Mouse (Mus musculus): ENCODE results near the gene BC107364. TPM values are rescaled to one million over a fixed set of nuclear protein-coding genes. Genes with fewer than 3 reads are reported as not detected.
"Not testable (repeated sequence)": the region's sequence is repeated elsewhere in the genome, so short reads cannot be mapped to it uniquely, and the experiment has no call there.

Gene BC107364
- total RNA-seq, 2 experiments from 2014 or later: not detected

GRCm38 (mm10) chr3:96405541-96406503, 46.3 kb downstream of the BC107364 start:
- intact Hi-C loops (cut with DNase I): no loop called here

GRCm38 (mm10) chr3:96405004-96405403, 47.1 kb downstream of the BC107364 start:
- TF ChIP-seq CTCF (IDR thresholded peaks at IDR 0.05): no peak
- Histone ChIP-seq H3K27ac (no peak overlapping the region), H3K4me3 (no peak overlapping the region)
- DNase-seq: no peak
- intact Hi-C loops (cut with DNase I): no loop called here

More at GRCm38 (mm10) chr3:96405541-96406503, 46.3 kb downstream of the BC107364 start:
- no peak overlapping the region for H3K4me3 ChIP-seq
- no peak overlapping the region for H3K27ac ChIP-seq
- no peak for TF ChIP-seq CTCF (IDR thresholded peaks at IDR 0.05)
- DNase-seq: no peak

GRCm38 (mm10) chr3:96404450-96404849, 47.7 kb downstream of the BC107364 start:
- intact Hi-C loops (cut with DNase I): no loop called here

GRCm38 (mm10) chr3:96403016-96403415, 49.1 kb downstream of the BC107364 start:
- TF ChIP-seq CTCF (IDR thresholded peaks at IDR 0.05): no peak; the same call in 1 of the 2 replicates
- intact Hi-C loops (cut with DNase I): no loop called here
- H3K27ac ChIP-seq: no peak overlapping the region
- no peak overlapping the region for H3K4me3 ChIP-seq
- no peak for DNase-seq

More at GRCm38 (mm10) chr3:96404450-96404849, 47.7 kb downstream of the BC107364 start:
- Histone ChIP-seq H3K4me3 (no peak overlapping the region), H3K27ac (no peak overlapping the region)
- no peak for TF ChIP-seq CTCF (IDR thresholded peaks at IDR 0.05)
- no peak for DNase-seq

GRCm38 (mm10) chr3:96401832-96402501, 50.1 kb downstream of the BC107364 start:
- no peak; the same call in 1 of the 2 replicates for TF ChIP-seq CTCF (IDR thresholded peaks at IDR 0.05)
- peak; percentile 27 for DNase-seq
- Histone ChIP-seq H3K4me3 (peak overlapping the region; percentile 33), H3K27ac (no peak overlapping the region)
- intact Hi-C loops (cut with DNase I): no loop called here

- H3K4me3 ChIP-seq: peak overlapping the region; percentile 33
These were observed 50.7 kb downstream of the BC107364 start for GRCm38 (mm10) chr3:96401474-96401831.

GRCm38 (mm10) chr3:96398911-96399310, 53.2 kb downstream of the BC107364 start:
- TF ChIP-seq CTCF (IDR thresholded peaks at IDR 0.05): no peak
- intact Hi-C loops (cut with DNase I): no loop called here
- Histone ChIP-seq H3K27ac (no peak overlapping the region), H3K4me3 (no peak overlapping the region)
- no peak for DNase-seq

More at GRCm38 (mm10) chr3:96401474-96401831, 50.7 kb downstream of the BC107364 start:
- intact Hi-C loops (cut with DNase I): no loop called here
- H3K27ac ChIP-seq: no peak overlapping the region
- DNase-seq: no peak
- TF ChIP-seq CTCF (IDR thresholded peaks at IDR 0.05): no peak

GRCm38 (mm10) chr3:96396857-96397256, 55.2 kb downstream of the BC107364 start:
- no peak for TF ChIP-seq CTCF (IDR thresholded peaks at IDR 0.05)
- no peak overlapping the region for H3K27ac ChIP-seq
- intact Hi-C loops (cut with DNase I): no loop called here
- H3K4me3 ChIP-seq: no peak overlapping the region
- DNase-seq: no peak

- intact Hi-C loops (cut with DNase I); DNase-seq; H3K4me3 ChIP-seq: not testable (repeated sequence)
These were observed 64.9 kb downstream of the BC107364 start for GRCm38 (mm10) chr3:96387202-96387601.

More at GRCm38 (mm10) chr3:96387202-96387601, 64.9 kb downstream of the BC107364 start:
- H3K27ac ChIP-seq: not testable (repeated sequence)

Other genes starting within 250 kb of the BC107364 start
- 10 to 100 TPM; 24.5 to 29.3 TPM for gene Bola1, start 232.6 kb downstream of the BC107364 start, total RNA-seq (2021)
- 1 to 10 TPM in 1 of 2 experiments, under 1 TPM in 1; 0.87 to 1.2 TPM for gene Hist2h2ab, start 232.4 kb downstream of the BC107364 start, total RNA-seq (2021)
- gene Hist2h2ac, start 231.4 kb downstream of the BC107364 start, total RNA-seq (2021): 10 to 100 TPM in 1 of 2 experiments, 1 to 10 TPM in 1; 8.4 to 10.2 TPM
- gene Hist2h2be, start 231.2 kb downstream of the BC107364 start, total RNA-seq (2021): 1 to 10 TPM; 5.2 to 6.1 TPM
- gene Hist2h3c2, start 213.2 kb downstream of the BC107364 start, total RNA-seq (2021): 1 to 10 TPM; 5.4 to 5.6 TPM
- 100 to 1,000 TPM; 172 to 190 TPM for gene Hist2h2aa2, start 212.0 kb downstream of the BC107364 start, total RNA-seq (2021)
- gene Hist2h2aa1, start 206.8 kb downstream of the BC107364 start, total RNA-seq (2021): 1 to 10 TPM in 1 of 2 experiments, not detected in 1; 2.7 TPM
- gene Hist2h3c1, start 205.6 kb downstream of the BC107364 start, total RNA-seq (2021): not detected
- 1 to 10 TPM; 5.7 to 6.6 TPM for gene Hist2h4, start 189.0 kb downstream of the BC107364 start, total RNA-seq (2021)
- gene Hist2h3b, start 183.7 kb downstream of the BC107364 start, total RNA-seq (2021): 10 to 100 TPM in 1 of 2 experiments, 1 to 10 TPM in 1; 7.7 to 11.5 TPM
- 10 to 100 TPM; 18.6 to 24.8 TPM for gene Hist2h2bb, start 182.6 kb downstream of the BC107364 start, total RNA-seq (2021)
- under 1 TPM in 1 of 2 experiments, not detected in 1; 0.20 TPM for gene Fcgr1, start 158.3 kb downstream of the BC107364 start, total RNA-seq (2021)
- 100 to 1,000 TPM; 590 to 675 TPM for gene Hfe2, start 72.9 kb upstream of the BC107364 start, total RNA-seq (2021)
- 100 to 1,000 TPM; 541 to 557 TPM for gene Txnip, start 105.7 kb upstream of the BC107364 start, total RNA-seq (2021)
- 1 to 10 TPM in 1 of 2 experiments, not detected in 1; 1.1 TPM for gene Gm16253, start 124.7 kb upstream of the BC107364 start, total RNA-seq (2021)
- 10 to 100 TPM; 44.5 to 48.3 TPM for gene Polr3gl, start 141.9 kb upstream of the BC107364 start, total RNA-seq (2021)
- under 1 TPM; 0.41 to 0.92 TPM for gene Ankrd34a, start 144.3 kb upstream of the BC107364 start, total RNA-seq (2021)
- gene Lix1l, start 148.8 kb upstream of the BC107364 start, total RNA-seq (2021): 1 to 10 TPM; 4.9 to 8.4 TPM
- gene Rbm8a, start 177.6 kb upstream of the BC107364 start, total RNA-seq (2021): 10 to 100 TPM; 23.3 to 29.2 TPM
- 10 to 100 TPM; 22.6 to 24.2 TPM for gene Pex11b, start 183.1 kb upstream of the BC107364 start, total RNA-seq (2021)
- under 1 TPM; 0.14 to 0.15 TPM for gene Gm42957, start 183.2 kb upstream of the BC107364 start, total RNA-seq (2021)
- 1 to 10 TPM in 1 of 2 experiments, under 1 TPM in 1; 0.74 to 1.4 TPM for gene Itga10, start 193.3 kb upstream of the BC107364 start, total RNA-seq (2021)
- under 1 TPM; 0.22 to 0.26 TPM for gene Ankrd35, start 217.8 kb upstream of the BC107364 start, total RNA-seq (2021)
- 1 to 10 TPM; 5.5 to 5.6 TPM for gene Pias3, start 244.1 kb upstream of the BC107364 start, total RNA-seq (2021)

Measured in gastrocnemius, adult 2 months (tissue).